Mouse (Mus musculus): ENCODE measurements around the gene Il17d.

Il17d gene

GRCm38 (mm10) chr14:57534961-57535360 lies 10.4 kb downstream of the Il17d start:
- DNase-seq (ENCODE audit: low spot score in 2 of 2): peak; percentile 69 to 73

GRCm38 (mm10) chr14:57535646-57536045 lies 11.1 kb downstream of the Il17d start:
- peak; percentile 49 to 66 for DNase-seq (ENCODE audit: low spot score in 2 of 2)

- DNase-seq (ENCODE audit: low spot score in 2 of 2): no peak
Observed at GRCm38 (mm10) chr14:57536820-57537219, 12.2 kb downstream of the Il17d start.

GRCm38 (mm10) chr14:57537261-57538015 lies 12.9 kb downstream of the Il17d start:
- DNase-seq (ENCODE audit: low spot score in 2 of 2): peak; percentile 54 to 57

GRCm38 (mm10) chr14:57540683-57541082 lies 16.1 kb downstream of the Il17d start:
- peak; percentile 62 to 73 for DNase-seq (ENCODE audit: low spot score in 2 of 2)

GRCm38 (mm10) chr14:57542231-57542630 lies 17.7 kb downstream of the Il17d start:
- no peak for DNase-seq (ENCODE audit: low spot score in 2 of 2)

GRCm38 (mm10) chr14:57543420-57544039 lies 19.0 kb downstream of the Il17d start:
- DNase-seq (ENCODE audit: low spot score in 2 of 2): no peak

GRCm38 (mm10) chr14:57545526-57545925 lies 20.9 kb downstream of the Il17d start:
- DNase-seq (ENCODE audit: low spot score in 2 of 2): no peak

GRCm38 (mm10) chr14:57546131-57546530 lies 21.6 kb downstream of the Il17d start:
- no peak for DNase-seq (ENCODE audit: low spot score in 2 of 2)

- no peak for DNase-seq (ENCODE audit: low spot score in 2 of 2)
Observed at GRCm38 (mm10) chr14:57546557-57547021, 22.0 kb downstream of the Il17d start.

- no peak for DNase-seq (ENCODE audit: low spot score in 2 of 2)
Observed at GRCm38 (mm10) chr14:57547062-57547461, 22.5 kb downstream of the Il17d start.

GRCm38 (mm10) chr14:57552945-57553344 lies 28.4 kb downstream of the Il17d start:
- no peak for DNase-seq (ENCODE audit: low spot score in 2 of 2)

GRCm38 (mm10) chr14:57554434-57554833 lies 29.9 kb downstream of the Il17d start:
- no peak for DNase-seq (ENCODE audit: low spot score in 2 of 2)

GRCm38 (mm10) chr14:57555471-57556070 lies 31.0 kb downstream of the Il17d start:
- no peak for DNase-seq (ENCODE audit: low spot score in 2 of 2)

GRCm38 (mm10) chr14:57556922-57557321 lies 32.3 kb downstream of the Il17d start:
- no peak for DNase-seq (ENCODE audit: low spot score in 2 of 2)

- DNase-seq (ENCODE audit: low spot score in 2 of 2): no peak
Observed at GRCm38 (mm10) chr14:57565626-57566025, 41.0 kb downstream of the Il17d start.

- peak; percentile 97 to 98 for DNase-seq (ENCODE audit: low spot score in 2 of 2)
Observed at GRCm38 (mm10) chr14:57571155-57572133, 46.9 kb downstream of the Il17d start, which contains the start of gene Eef1akmt1. Gene Eef1akmt1 (minus strand): TSS chr14:57571612.

GRCm38 (mm10) chr14:57574792-57575587 lies 50.4 kb downstream of the Il17d start:
- no peak for DNase-seq (ENCODE audit: low spot score in 2 of 2)

GRCm38 (mm10) chr14:57576364-57577060 lies 51.9 kb downstream of the Il17d start:
- DNase-seq (ENCODE audit: low spot score in 2 of 2): no peak

GRCm38 (mm10) chr14:57591830-57592229 lies 67.3 kb downstream of the Il17d start:
- DNase-seq (ENCODE audit: low spot score in 2 of 2): no peak
